Mouse (Mus musculus) cerebellum, adult 2 months (tissue): ENCODE data around the gene Tcf12.

Experiments
- CTCF ChIP-seq: fragments of 200-500 bp; IDR thresholded peaks from 2 replicates; pipeline ENCODE4 v1.5.1; 2011; ENCODE audit warnings: low read depth, mild to moderate bottlenecking, control low read depth, low read length, moderate library complexity, borderline replicate concordance; ENCODE audit not compliant: insufficient read depth
- POLR2A ChIP-seq: fragments of 200-500 bp; IDR thresholded peaks from 2 replicates; pipeline ENCODE4 v1.6.1; 2011; ENCODE audit warnings: low read length, control low read depth, borderline replicate concordance; ENCODE audit not compliant: insufficient read depth

GRCm38 (mm10) chr9:71830994-71831393, 280.7 kb downstream of the Tcf12 start:
- TF ChIP-seq CTCF = no peak
- no peak for TF ChIP-seq POLR2A
